Mouse (Mus musculus) MEL (cell line): ENCODE results near the gene Net1.

Experiments
- BHLHE40 ChIP-seq: IDR thresholded peaks from 2 replicates; pipeline ENCODE4 v1.6.1; 2012; ENCODE audit warnings: low read depth, mild to moderate bottlenecking, inconsistent platforms, low read length, improper control_type of control experiment, borderline replicate concordance
- CHD2 ChIP-seq: IDR thresholded peaks from 2 replicates; pipeline ENCODE4 v1.6.1; 2011; ENCODE audit warnings: low read length, improper control_type of control experiment
- CTCF ChIP-seq, 3 experiments: IDR thresholded peaks in 2 of 3; conservative IDR thresholded peaks in 1 of 3; 2 replicates each; pipeline ENCODE4 v1.5.1; 2011 to 2012; ENCODE audit warnings: low read length in 3 of 3, low read depth in 2 of 3, mild to moderate bottlenecking in 2 of 3, improper control_type of control experiment in 1 of 3, inconsistent platforms in 1 of 3, mixed read lengths in 1 of 3, moderate library complexity in 1 of 3; ENCODE audit not compliant: control insufficient read depth in 1 of 3, insufficient read depth in 1 of 3, poor library complexity in 1 of 3, severe bottlenecking in 1 of 3
- E2F4 ChIP-seq: IDR thresholded peaks from 2 replicates; pipeline ENCODE4 v1.6.1; 2011; ENCODE audit warnings: low read depth, low read length, improper control_type of control experiment, borderline replicate concordance
- HCFC1 ChIP-seq: IDR thresholded peaks from 2 replicates; pipeline ENCODE4 v1.6.1; 2012; ENCODE audit warnings: low read depth, mild to moderate bottlenecking, inconsistent platforms, low read length, improper control_type of control experiment, moderate library complexity
- KAT2A ChIP-seq: conservative IDR thresholded peaks from 2 replicates; pipeline ENCODE4 v1.6.1; 2012; ENCODE audit warnings: low read depth, low read length, improper control_type of control experiment, inconsistent platforms
- MYC ChIP-seq: IDR thresholded peaks from 2 replicates; pipeline ENCODE4 v1.6.1; 2011; ENCODE audit warnings: low read depth, mild to moderate bottlenecking, low read length, improper control_type of control experiment, moderate library complexity
- POLR2AphosphoS5 ChIP-seq: IDR thresholded peaks from 2 replicates; pipeline ENCODE4 v1.6.1; 2012; ENCODE audit warnings: low read depth, borderline replicate concordance, mild to moderate bottlenecking, inconsistent platforms, low read length, moderate library complexity, mixed read lengths
- USF2 ChIP-seq, 2 experiments: IDR thresholded peaks; 2 replicates each; pipeline ENCODE4 v1.6.1; 2011 to 2012; ENCODE audit warnings: improper control_type of control experiment in 2 of 2, low read length in 2 of 2, borderline replicate concordance in 1 of 2, inconsistent platforms in 1 of 2, low read depth in 1 of 2, mild to moderate bottlenecking in 1 of 2; ENCODE audit not compliant: insufficient read depth in 1 of 2

- TF ChIP-seq KAT2A (no peak), CTCF (IDR thresholded peaks at IDR 0.05 in 2 of 3, conservative IDR thresholded peaks at IDR 0.05 in 1 of 3; ENCODE audit: control insufficient read depth in 1 of 3, insufficient read depth in 1 of 3, low read depth in 2 of 3, low read length in 3 of 3, poor library complexity in 1 of 3, severe bottlenecking in 1 of 3) (no peak), CHD2 (no peak), E2F4 (no peak), POLR2AphosphoS5 (no peak), BHLHE40 (no peak), MYC (no peak), USF2 (IDR thresholded peaks at IDR 0.05; ENCODE audit: borderline replicate concordance in 1 of 2, insufficient read depth in 1 of 2, low read depth in 1 of 2, low read length in 2 of 2) (no peak), HCFC1 (no peak)
Observed at GRCm38 (mm10) chr13:3895397-3895980, 22.5 kb downstream of the Net1 start.
